Mouse (Mus musculus): ENCODE results near the gene Slc5a4a. TPM values are rescaled to one million over a fixed set of nuclear protein-coding genes. Genes with fewer than 3 reads are reported as not detected.
A peak's percentile ranks its signal among the peaks of the same experiment; 100 is the strongest.

Slc5a4a gene
- polyA plus RNA-seq, 1 experiment from 2014 or later = not detected

DNA sequence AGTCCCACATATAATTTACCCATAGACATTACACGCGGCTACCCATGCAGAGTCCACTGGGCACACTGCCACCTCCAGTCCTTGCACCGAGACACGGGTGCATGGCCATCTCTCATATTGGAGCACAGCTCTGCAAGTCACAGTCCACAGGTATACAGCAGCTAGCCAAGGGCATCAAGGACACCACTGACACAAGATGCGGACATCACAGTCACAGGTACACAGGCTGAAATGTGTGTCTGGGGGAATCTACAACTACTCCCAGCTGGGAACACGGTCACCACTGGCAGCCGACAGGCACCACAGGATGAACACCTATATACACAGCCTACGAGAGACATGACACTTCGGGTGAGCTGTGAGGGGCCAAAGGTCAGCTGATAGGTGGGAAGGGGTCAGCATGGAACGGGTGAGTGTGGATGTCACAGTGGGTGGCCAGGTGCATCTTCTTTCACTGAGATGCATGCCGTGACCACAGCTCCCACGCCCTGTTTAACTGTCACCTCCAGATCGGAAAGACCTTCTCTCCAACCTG, 60.1 kb downstream of the Slc5a4a start:
- no peaks in the 10 kb centered on the region for H3K4me1 ChIP-seq (replicated peaks; ENCODE audit: control insufficient read depth, insufficient read depth)
- no peak overlapping the region for H3K4me2 ChIP-seq (replicated peaks; ENCODE audit: low read depth)
- H3K27me3 ChIP-seq (ENCODE audit: control insufficient read depth, insufficient read depth, low read length) = no peaks in the 10 kb centered on the region
- no peak for TF ChIP-seq EP300 (optimal IDR thresholded peaks at IDR 0.05)
- no peak for TF ChIP-seq CTCF (IDR thresholded peaks at IDR 0.05; ENCODE audit: low read depth)
- DNase-seq (ENCODE audit: low spot score) = peak; percentile 10
- H3K9me3 ChIP-seq (ENCODE audit: control insufficient read depth, low read length) = no peaks in the 10 kb centered on the region
- no peak for ATAC-seq (ENCODE audit: low FRiP score, low TSS enrichment)
- no peak overlapping the region for H3K4me3 ChIP-seq (ENCODE audit: low read depth, low read length)
- whole genome bisulfite sequencing = 81% methylated on average over 13 of the region's 13 CpGs
- no peak overlapping the region for H3K9ac ChIP-seq (ENCODE audit: low read length)
- H3K36me3 ChIP-seq (ENCODE audit: control insufficient read depth, insufficient read depth, low read length) = no peaks in the 10 kb centered on the region; the same call in 1 of the 2 replicates
- H3K27ac ChIP-seq (replicated peaks) = no peak overlapping the region

DNA sequence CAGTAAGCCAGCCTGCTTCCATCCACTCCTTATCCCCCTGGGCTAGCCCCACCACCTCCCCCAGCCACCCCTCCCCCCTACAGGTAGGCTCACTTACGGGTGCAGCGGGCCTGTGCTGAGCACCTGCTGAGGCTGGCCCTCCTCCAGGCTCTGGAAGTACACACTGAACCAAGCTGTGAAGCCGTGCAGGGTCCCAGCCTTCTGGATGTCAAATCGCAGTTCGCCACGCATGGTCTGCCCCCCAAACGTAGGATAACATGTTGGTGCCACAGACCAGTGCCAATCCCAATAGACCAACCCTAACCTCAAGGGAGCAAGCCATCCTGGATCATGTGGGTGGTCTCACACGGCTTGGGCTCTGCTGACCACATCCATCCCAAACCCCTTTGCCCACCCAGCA, 62.0 kb downstream of the Slc5a4a start:
- Histone ChIP-seq H3K27me3 (ENCODE audit: control insufficient read depth, insufficient read depth, low read length) (no peaks in the 10 kb centered on the region), H3K4me1 (replicated peaks; ENCODE audit: control insufficient read depth, insufficient read depth) (no peaks in the 10 kb centered on the region), H3K9ac (ENCODE audit: low read length) (no peak overlapping the region), H3K36me3 (ENCODE audit: control insufficient read depth, insufficient read depth, low read length) (peaks cover 5% of the 10 kb centered on the region; the same call in 1 of the 2 replicates), H3K4me2 (replicated peaks; ENCODE audit: low read depth) (no peak overlapping the region), H3K4me3 (ENCODE audit: low read depth, low read length) (no peak overlapping the region), H3K27ac (replicated peaks) (no peak overlapping the region), H3K9me3 (ENCODE audit: control insufficient read depth, low read length) (0 out of 2 replicates have a peak, but pooled peaks cover under 1% of the 10 kb centered on the region)
- DNase-seq (ENCODE audit: low spot score) (peak; percentile 9), ATAC-seq (ENCODE audit: low FRiP score, low TSS enrichment) (no peak)
- TF ChIP-seq CTCF (IDR thresholded peaks at IDR 0.05; ENCODE audit: low read depth) (no peak), EP300 (optimal IDR thresholded peaks at IDR 0.05) (no peak)
- 91% methylated on average over 8 of the region's 8 CpGs for WGBS

DNA sequence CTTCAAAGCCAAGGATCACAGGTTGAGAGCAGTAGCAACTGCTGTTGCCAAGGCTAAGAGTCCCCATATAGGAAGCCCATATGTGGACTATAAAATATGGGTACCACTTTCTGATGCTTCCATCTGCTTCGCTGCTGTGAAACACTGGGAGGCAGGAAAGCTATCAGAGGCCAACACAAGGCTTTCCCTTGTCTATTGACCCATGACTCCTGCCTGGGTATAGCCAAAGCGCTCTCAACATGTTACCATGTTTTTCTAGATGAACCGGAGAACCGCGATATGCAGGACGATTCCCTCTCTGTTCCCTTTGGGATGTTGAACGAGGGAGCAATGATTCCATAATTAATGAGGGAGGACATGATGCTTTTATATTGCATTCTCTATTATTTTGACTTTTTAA, 63.6 kb downstream of the Slc5a4a start:
- H3K27me3 ChIP-seq (ENCODE audit: control insufficient read depth, insufficient read depth, low read length) = no peaks in the 10 kb centered on the region
- H3K4me3 ChIP-seq (ENCODE audit: low read depth, low read length) = no peak overlapping the region
- H3K9me3 ChIP-seq (ENCODE audit: control insufficient read depth, low read length) = peaks cover 2% of the 10 kb centered on the region; the same call in 1 of the 2 replicates
- no peak for ATAC-seq (ENCODE audit: low FRiP score, low TSS enrichment)
- no peak overlapping the region for H3K27ac ChIP-seq (replicated peaks)
- no peak overlapping the region for H3K4me2 ChIP-seq (replicated peaks; ENCODE audit: low read depth)
- peaks cover 17% of the 10 kb centered on the region for H3K36me3 ChIP-seq (ENCODE audit: control insufficient read depth, insufficient read depth, low read length)
- no peak for TF ChIP-seq EP300 (optimal IDR thresholded peaks at IDR 0.05)
- no peak for TF ChIP-seq CTCF (IDR thresholded peaks at IDR 0.05; ENCODE audit: low read depth)
- peak; percentile 11 for DNase-seq (ENCODE audit: low spot score)
- H3K9ac ChIP-seq (ENCODE audit: low read length) = no peak overlapping the region
- H3K4me1 ChIP-seq (replicated peaks; ENCODE audit: control insufficient read depth, insufficient read depth) = no peaks in the 10 kb centered on the region
- 95% methylated on average over 7 of the region's 7 CpGs for WGBS

DNA sequence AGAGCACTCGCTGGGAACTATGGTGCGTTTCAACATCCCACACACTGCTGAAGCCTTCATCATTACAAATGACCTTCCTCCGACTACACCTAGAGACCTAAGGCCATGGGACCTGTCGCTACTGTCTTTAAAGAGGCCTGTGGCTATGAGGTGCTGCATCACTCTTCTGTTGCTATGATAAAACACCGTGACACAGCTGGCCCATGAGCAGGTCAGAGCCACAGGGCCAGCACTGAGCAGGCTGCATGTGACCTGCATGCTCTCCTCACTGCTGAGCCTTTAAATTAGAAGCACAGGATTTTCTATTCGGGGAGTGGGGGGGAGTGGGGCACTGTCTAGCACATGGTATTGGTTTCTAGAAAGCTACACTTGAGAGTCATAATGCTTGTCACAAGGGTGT, 64.9 kb downstream of the Slc5a4a start:
- WGBS = 90% methylated on average over 6 of the region's 6 CpGs
- Histone ChIP-seq H3K4me2 (replicated peaks; ENCODE audit: low read depth) (no peak overlapping the region), H3K27ac (replicated peaks) (no peak overlapping the region), H3K4me1 (replicated peaks; ENCODE audit: control insufficient read depth, insufficient read depth) (no peaks in the 10 kb centered on the region), H3K9me3 (ENCODE audit: control insufficient read depth, low read length) (peaks cover 2% of the 10 kb centered on the region; the same call in 1 of the 2 replicates), H3K36me3 (ENCODE audit: control insufficient read depth, insufficient read depth, low read length) (peaks cover 17% of the 10 kb centered on the region), H3K27me3 (ENCODE audit: control insufficient read depth, insufficient read depth, low read length) (no peaks in the 10 kb centered on the region), H3K4me3 (ENCODE audit: low read depth, low read length) (no peak overlapping the region), H3K9ac (ENCODE audit: low read length) (no peak overlapping the region)
- no peak for ATAC-seq (ENCODE audit: low FRiP score, low TSS enrichment)
- TF ChIP-seq EP300 (optimal IDR thresholded peaks at IDR 0.05) (no peak), CTCF (IDR thresholded peaks at IDR 0.05; ENCODE audit: low read depth) (no peak)
- DNase-seq (ENCODE audit: low spot score) = no peak

DNA sequence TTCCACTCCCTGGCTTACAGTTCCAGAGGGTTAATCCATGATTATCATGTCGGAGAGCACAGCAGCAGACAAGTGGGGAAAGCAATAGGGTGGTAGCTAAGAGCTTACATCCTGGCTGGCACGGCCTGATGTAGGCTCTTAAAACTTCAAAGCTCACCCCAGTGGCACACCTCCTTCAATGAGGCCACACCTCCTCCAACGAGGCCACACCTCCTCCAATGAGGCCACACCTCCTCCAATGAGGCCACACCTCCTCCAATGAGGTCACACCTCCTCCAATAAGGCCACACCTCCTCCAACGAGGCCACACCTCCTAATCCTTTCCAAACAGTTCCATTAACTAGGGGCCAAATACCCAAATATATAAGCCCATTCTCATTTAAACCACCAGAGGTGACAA, 66.9 kb downstream of the Slc5a4a start:
- TF ChIP-seq EP300 (optimal IDR thresholded peaks at IDR 0.05) (no peak), CTCF (IDR thresholded peaks at IDR 0.05; ENCODE audit: low read depth) (no peak)
- no peaks in the 10 kb centered on the region for H3K4me1 ChIP-seq (replicated peaks; ENCODE audit: control insufficient read depth, insufficient read depth)
- WGBS = 95% methylated on average over 4 of the region's 4 CpGs
- no peaks in the 10 kb centered on the region for H3K27me3 ChIP-seq (ENCODE audit: control insufficient read depth, insufficient read depth, low read length)
- H3K9me3 ChIP-seq (ENCODE audit: control insufficient read depth, low read length) = peaks cover 2% of the 10 kb centered on the region; the same call in 1 of the 2 replicates
- H3K4me3 ChIP-seq (ENCODE audit: low read depth, low read length) = no peak overlapping the region
- H3K27ac ChIP-seq (replicated peaks) = no peak overlapping the region
- H3K9ac ChIP-seq (ENCODE audit: low read length) = no peak overlapping the region
- ATAC-seq (ENCODE audit: low FRiP score, low TSS enrichment) (no peak), DNase-seq (ENCODE audit: low spot score) (peak; percentile 8)
- H3K4me2 ChIP-seq (replicated peaks; ENCODE audit: low read depth) = no peak overlapping the region
- H3K36me3 ChIP-seq (ENCODE audit: control insufficient read depth, insufficient read depth, low read length) = peaks cover 17% of the 10 kb centered on the region

DNA sequence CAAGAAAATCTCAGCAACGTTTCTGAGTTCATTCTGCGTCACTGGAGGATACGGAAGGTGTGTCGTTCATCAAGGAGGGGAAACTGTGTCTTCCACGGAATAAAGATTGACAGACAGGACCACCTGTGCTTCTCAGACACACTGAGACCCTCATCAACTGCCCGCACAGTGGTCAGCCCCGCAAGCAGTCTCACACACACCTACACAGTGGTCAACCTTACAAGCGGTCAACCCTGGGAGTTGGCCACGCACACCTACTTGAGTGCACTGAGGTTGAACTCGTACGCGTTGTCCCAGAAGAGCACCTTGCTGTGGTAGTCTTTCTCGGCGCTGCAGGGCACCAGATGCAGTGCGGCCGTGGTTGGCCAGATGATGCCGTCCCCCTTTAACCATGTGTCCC, 69.8 kb downstream of the Slc5a4a start:
- Histone ChIP-seq H3K27me3 (ENCODE audit: control insufficient read depth, insufficient read depth, low read length) (no peaks in the 10 kb centered on the region), H3K36me3 (ENCODE audit: control insufficient read depth, insufficient read depth, low read length) (peaks cover 24% of the 10 kb centered on the region), H3K9ac (ENCODE audit: low read length) (no peak overlapping the region), H3K27ac (replicated peaks) (no peak overlapping the region), H3K4me2 (replicated peaks; ENCODE audit: low read depth) (no peak overlapping the region), H3K9me3 (ENCODE audit: control insufficient read depth, low read length) (peaks cover 2% of the 10 kb centered on the region; the same call in 1 of the 2 replicates), H3K4me1 (replicated peaks; ENCODE audit: control insufficient read depth, insufficient read depth) (no peaks in the 10 kb centered on the region), H3K4me3 (ENCODE audit: low read depth, low read length) (no peak overlapping the region)
- TF ChIP-seq EP300 (optimal IDR thresholded peaks at IDR 0.05) = no peak
- TF ChIP-seq CTCF (IDR thresholded peaks at IDR 0.05; ENCODE audit: low read depth) = no peak
- DNase-seq (ENCODE audit: low spot score) (peak; percentile 4), ATAC-seq (ENCODE audit: low FRiP score, low TSS enrichment) (no peak)
- WGBS = 96% methylated on average over 17 of the region's 17 CpGs
